Mouse (Mus musculus): ENCODE measurements around the gene Insig1. TPM values are rescaled to one million over a fixed set of nuclear protein-coding genes. Genes with fewer than 3 reads are reported as not detected.
A peak's percentile ranks its signal among the peaks of the same experiment; 100 is the strongest.

The Insig1 gene
- polyA plus RNA-seq, 1 experiment = 114 TPM

GRCm38 (mm10) chr5:28082312-28082711 lies 11.1 kb downstream of the Insig1 start:
- Histone ChIP-seq H3K27ac (ENCODE audit: insufficient read depth, low read length) (no peak overlapping the region), H3K27me3 (ENCODE audit: control insufficient read depth, insufficient read depth, low read length, poor library complexity, severe bottlenecking) (no peaks in the 10 kb centered on the region), H3K9me3 (replicated peaks; ENCODE audit: control insufficient read depth, insufficient read depth, low read length, poor library complexity, severe bottlenecking) (no peaks in the 10 kb centered on the region), H3K36me3 (ENCODE audit: control insufficient read depth, insufficient read depth, low read length, poor library complexity, severe bottlenecking) (no peaks in the 10 kb centered on the region), H3K4me3 (ENCODE audit: low read depth, low read length) (no peak overlapping the region), H3K4me1 (ENCODE audit: control insufficient read depth, insufficient read depth, low read length) (no peaks in the 10 kb centered on the region), H3K9ac (ENCODE audit: low read depth, poor library complexity, severe bottlenecking) (no peak overlapping the region)
- TF ChIP-seq CTCF (IDR thresholded peaks at IDR 0.05; ENCODE audit: low read depth, low read length) (no peak), EP300 (IDR thresholded peaks at IDR 0.05; ENCODE audit: insufficient read depth, low read depth, low read length) (no peak), POLR2A (IDR thresholded peaks at IDR 0.05; ENCODE audit: insufficient read depth, low read length) (no peak)

- H3K4me1 ChIP-seq (ENCODE audit: control insufficient read depth, insufficient read depth, low read length) = no peaks in the 10 kb centered on the region
- H3K9me3 ChIP-seq (replicated peaks; ENCODE audit: control insufficient read depth, insufficient read depth, low read length, poor library complexity, severe bottlenecking) = no peaks in the 10 kb centered on the region
- TF ChIP-seq CTCF (IDR thresholded peaks at IDR 0.05; ENCODE audit: low read depth, low read length) = no peak
- no peak for TF ChIP-seq POLR2A (IDR thresholded peaks at IDR 0.05; ENCODE audit: insufficient read depth, low read length)
- TF ChIP-seq EP300 (IDR thresholded peaks at IDR 0.05; ENCODE audit: insufficient read depth, low read depth, low read length) = no peak
- H3K36me3 ChIP-seq (ENCODE audit: control insufficient read depth, insufficient read depth, low read length, poor library complexity, severe bottlenecking) = no peaks in the 10 kb centered on the region
- H3K9ac ChIP-seq (ENCODE audit: low read depth, poor library complexity, severe bottlenecking) = no peak overlapping the region
- no peaks in the 10 kb centered on the region for H3K27me3 ChIP-seq (ENCODE audit: control insufficient read depth, insufficient read depth, low read length, poor library complexity, severe bottlenecking)
- no peak overlapping the region for H3K4me3 ChIP-seq (ENCODE audit: low read depth, low read length)
- H3K27ac ChIP-seq (ENCODE audit: insufficient read depth, low read length) = no peak overlapping the region
Measured at GRCm38 (mm10) chr5:28082796-28083195, 11.6 kb downstream of the Insig1 start.

- TF ChIP-seq CTCF (IDR thresholded peaks at IDR 0.05; ENCODE audit: low read depth, low read length) = no peak
- TF ChIP-seq EP300 (IDR thresholded peaks at IDR 0.05; ENCODE audit: insufficient read depth, low read depth, low read length) = no peak
- TF ChIP-seq POLR2A (IDR thresholded peaks at IDR 0.05; ENCODE audit: insufficient read depth, low read length) = no peak
- Histone ChIP-seq H3K9ac (ENCODE audit: low read depth, poor library complexity, severe bottlenecking) (no peak overlapping the region), H3K27ac (ENCODE audit: insufficient read depth, low read length) (no peak overlapping the region)
Measured at GRCm38 (mm10) chr5:28084743-28085142, 13.6 kb downstream of the Insig1 start.

GRCm38 (mm10) chr5:28090547-28090946 lies 19.4 kb downstream of the Insig1 start:
- no peak overlapping the region for H3K9ac ChIP-seq (ENCODE audit: low read depth, poor library complexity, severe bottlenecking)
- H3K27me3 ChIP-seq (ENCODE audit: control insufficient read depth, insufficient read depth, low read length, poor library complexity, severe bottlenecking) = no peaks in the 10 kb centered on the region
- TF ChIP-seq CTCF (IDR thresholded peaks at IDR 0.05; ENCODE audit: low read depth, low read length) = no peak
- no peak for TF ChIP-seq EP300 (IDR thresholded peaks at IDR 0.05; ENCODE audit: insufficient read depth, low read depth, low read length)
- no peak for TF ChIP-seq POLR2A (IDR thresholded peaks at IDR 0.05; ENCODE audit: insufficient read depth, low read length)
- H3K36me3 ChIP-seq (ENCODE audit: control insufficient read depth, insufficient read depth, low read length, poor library complexity, severe bottlenecking) = no peaks in the 10 kb centered on the region
- H3K4me3 ChIP-seq (ENCODE audit: low read depth, low read length) = no peak overlapping the region
- H3K4me1 ChIP-seq (ENCODE audit: control insufficient read depth, insufficient read depth, low read length) = no peaks in the 10 kb centered on the region
- no peaks in the 10 kb centered on the region for H3K9me3 ChIP-seq (replicated peaks; ENCODE audit: control insufficient read depth, insufficient read depth, low read length, poor library complexity, severe bottlenecking)
- H3K27ac ChIP-seq (ENCODE audit: insufficient read depth, low read length) = no peak overlapping the region

More at GRCm38 (mm10) chr5:28084743-28085142, 13.6 kb downstream of the Insig1 start:
- Histone ChIP-seq H3K4me3 (ENCODE audit: low read depth, low read length) (no peak overlapping the region), H3K4me1 (ENCODE audit: control insufficient read depth, insufficient read depth, low read length) (no peaks in the 10 kb centered on the region), H3K9me3 (replicated peaks; ENCODE audit: control insufficient read depth, insufficient read depth, low read length, poor library complexity, severe bottlenecking) (no peaks in the 10 kb centered on the region), H3K36me3 (ENCODE audit: control insufficient read depth, insufficient read depth, low read length, poor library complexity, severe bottlenecking) (no peaks in the 10 kb centered on the region), H3K27me3 (ENCODE audit: control insufficient read depth, insufficient read depth, low read length, poor library complexity, severe bottlenecking) (no peaks in the 10 kb centered on the region)

- TF ChIP-seq CTCF (IDR thresholded peaks at IDR 0.05; ENCODE audit: low read depth, low read length) = peak; percentile 58
- TF ChIP-seq EP300 (IDR thresholded peaks at IDR 0.05; ENCODE audit: insufficient read depth, low read depth, low read length) = no peak
- no peak for TF ChIP-seq POLR2A (IDR thresholded peaks at IDR 0.05; ENCODE audit: insufficient read depth, low read length)
- Histone ChIP-seq H3K4me1 (ENCODE audit: control insufficient read depth, insufficient read depth, low read length) (no peaks in the 10 kb centered on the region), H3K9me3 (replicated peaks; ENCODE audit: control insufficient read depth, insufficient read depth, low read length, poor library complexity, severe bottlenecking) (no peaks in the 10 kb centered on the region)
Measured at GRCm38 (mm10) chr5:28092327-28092726, 21.2 kb downstream of the Insig1 start.

GRCm38 (mm10) chr5:28093874-28094273 lies 22.7 kb downstream of the Insig1 start:
- no peak overlapping the region for H3K27ac ChIP-seq (ENCODE audit: insufficient read depth, low read length)
- no peaks in the 10 kb centered on the region for H3K27me3 ChIP-seq (ENCODE audit: control insufficient read depth, insufficient read depth, low read length, poor library complexity, severe bottlenecking)
- no peak overlapping the region for H3K9ac ChIP-seq (ENCODE audit: low read depth, poor library complexity, severe bottlenecking)
- H3K4me1 ChIP-seq (ENCODE audit: control insufficient read depth, insufficient read depth, low read length) = no peaks in the 10 kb centered on the region
- H3K4me3 ChIP-seq (ENCODE audit: low read depth, low read length) = no peak overlapping the region
- H3K9me3 ChIP-seq (replicated peaks; ENCODE audit: control insufficient read depth, insufficient read depth, low read length, poor library complexity, severe bottlenecking) = no peaks in the 10 kb centered on the region
- no peaks in the 10 kb centered on the region for H3K36me3 ChIP-seq (ENCODE audit: control insufficient read depth, insufficient read depth, low read length, poor library complexity, severe bottlenecking)
- TF ChIP-seq CTCF (IDR thresholded peaks at IDR 0.05; ENCODE audit: low read depth, low read length) (peak; percentile 79), POLR2A (IDR thresholded peaks at IDR 0.05; ENCODE audit: insufficient read depth, low read length) (no peak)

More at GRCm38 (mm10) chr5:28092327-28092726, 21.2 kb downstream of the Insig1 start:
- no peaks in the 10 kb centered on the region for H3K36me3 ChIP-seq (ENCODE audit: control insufficient read depth, insufficient read depth, low read length, poor library complexity, severe bottlenecking)
- H3K4me3 ChIP-seq (ENCODE audit: low read depth, low read length) = no peak overlapping the region
- no peak overlapping the region for H3K9ac ChIP-seq (ENCODE audit: low read depth, poor library complexity, severe bottlenecking)
- no peaks in the 10 kb centered on the region for H3K27me3 ChIP-seq (ENCODE audit: control insufficient read depth, insufficient read depth, low read length, poor library complexity, severe bottlenecking)
- H3K27ac ChIP-seq (ENCODE audit: insufficient read depth, low read length) = no peak overlapping the region
